Mouse (Mus musculus) G1E (cell line): ENCODE data around the gene Hist1h2bp.
A peak's percentile ranks its signal among the peaks of the same experiment; 100 is the strongest.

Experiments
- CTCF ChIP-seq: IDR thresholded peaks from 2 replicates; pipeline ENCODE4 v1.5.1; 2012; ENCODE audit warnings: low read depth, low read length, inconsistent platforms, mixed read lengths
- GATA1 ChIP-seq: IDR thresholded peaks from 2 replicates; pipeline ENCODE4 v1.6.1; 2012; ENCODE audit warnings: borderline replicate concordance, low read length, inconsistent platforms, mixed read lengths
- GATA2 ChIP-seq: IDR thresholded peaks from 2 replicates; pipeline ENCODE4 v1.6.1; 2012; ENCODE audit warnings: low read depth, low read length, inconsistent platforms, borderline replicate concordance
- POLR2AphosphoS5 ChIP-seq: IDR thresholded peaks from 2 replicates; pipeline ENCODE4 v1.6.1; 2012; ENCODE audit warnings: low read depth, low read length, inconsistent platforms; ENCODE audit not compliant: insufficient replicate concordance

DNA sequence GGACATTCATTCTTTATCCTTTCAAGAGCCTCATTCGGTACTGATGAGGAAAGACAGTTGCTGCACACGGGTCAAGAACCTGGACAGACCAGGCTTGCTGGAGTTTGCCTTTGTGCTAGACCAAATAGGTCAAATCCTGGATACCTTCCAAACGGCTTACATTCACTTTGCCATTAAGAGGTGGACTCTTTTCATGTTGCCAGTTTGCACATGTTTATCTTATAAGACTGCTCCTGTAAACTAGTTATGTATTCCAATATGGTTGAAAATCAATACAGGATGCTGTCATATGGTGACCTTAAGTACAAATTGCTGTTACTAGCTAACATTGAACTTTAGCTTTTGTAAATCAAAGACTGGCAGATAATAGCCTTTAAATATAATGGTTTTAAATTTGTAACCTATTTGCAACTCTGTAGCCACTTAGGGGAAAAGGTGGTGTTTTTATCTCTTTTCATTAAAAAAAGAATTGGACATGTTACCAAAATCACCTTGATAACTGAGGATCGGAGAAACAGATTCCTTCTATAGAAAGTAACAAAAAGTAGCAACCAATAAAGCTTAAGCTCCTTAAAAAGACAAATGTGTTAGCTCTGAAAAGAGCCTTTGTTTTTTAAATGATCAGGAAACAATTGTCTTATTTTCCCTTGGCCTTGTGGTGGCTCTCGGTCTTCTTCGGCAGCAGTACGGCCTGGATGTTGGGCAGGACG is 917 bp upstream of the Hist1h2bp start:
- TF ChIP-seq CTCF (no peak), POLR2AphosphoS5 (peak; percentile 99; the same call in 1 of the 2 replicates), GATA1 (no peak), GATA2 (no peak)
